Mouse (Mus musculus) spleen, postnatal 36 days (tissue): Measurements from ENCODE around the gene Hscb.
A peak's percentile ranks its signal among the peaks of the same experiment; 100 is the strongest.
"Not testable (repeated sequence)": the region's sequence is repeated elsewhere in the genome, so short reads cannot be mapped to it uniquely, and the experiment has no call there.

Source experiments
- DNase-seq, 2 experiments: peaks; one replicate each; pipeline ENCODE4 v3.0.0; 2022; ENCODE audit warnings: low spot score in 2 of 2, mixed read lengths in 1 of 2

Hscb gene

DNA sequence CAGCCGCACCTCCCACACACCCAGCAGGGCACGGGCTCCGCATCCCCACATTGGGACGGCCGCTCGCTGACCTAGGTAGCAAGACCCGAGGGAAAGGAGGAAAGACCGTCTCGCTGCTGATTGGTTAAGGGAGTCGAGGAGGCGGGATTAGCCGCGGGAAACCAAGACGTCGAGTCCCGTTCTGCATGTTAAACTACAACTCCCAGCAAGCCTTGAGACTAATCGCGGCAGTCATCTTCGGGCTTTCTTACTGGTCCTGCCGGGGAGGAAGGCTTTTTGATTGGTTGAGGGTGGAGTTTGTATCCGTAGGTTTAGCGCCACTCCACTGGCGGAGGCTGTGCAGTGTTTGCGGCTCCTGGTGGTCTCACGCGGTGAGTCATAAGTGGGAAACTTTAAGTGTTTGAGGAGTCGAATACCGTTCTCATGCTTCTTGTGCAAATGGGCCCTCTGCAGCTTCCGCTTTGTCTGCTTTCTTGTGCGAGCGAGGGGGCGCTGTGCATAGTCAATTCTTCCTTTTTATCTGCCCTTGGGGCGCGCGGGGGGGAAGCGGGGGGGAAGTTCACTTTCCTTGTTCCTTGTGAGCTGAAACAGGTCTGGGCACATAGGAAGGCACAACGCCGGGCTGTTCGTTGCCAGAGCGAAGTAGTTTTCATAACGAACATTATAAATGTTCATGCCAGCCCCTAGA lies at the start of gene Hscb, which contains the start of gene Chek2:
TSS of gene Hscb (minus strand) at position 100 of the 688 bp plus-strand sequence.
TSS of gene Chek2 (plus strand) at position 302 of the 688 bp plus-strand sequence.
- peak; percentile 97 to 99 for DNase-seq

DNA sequence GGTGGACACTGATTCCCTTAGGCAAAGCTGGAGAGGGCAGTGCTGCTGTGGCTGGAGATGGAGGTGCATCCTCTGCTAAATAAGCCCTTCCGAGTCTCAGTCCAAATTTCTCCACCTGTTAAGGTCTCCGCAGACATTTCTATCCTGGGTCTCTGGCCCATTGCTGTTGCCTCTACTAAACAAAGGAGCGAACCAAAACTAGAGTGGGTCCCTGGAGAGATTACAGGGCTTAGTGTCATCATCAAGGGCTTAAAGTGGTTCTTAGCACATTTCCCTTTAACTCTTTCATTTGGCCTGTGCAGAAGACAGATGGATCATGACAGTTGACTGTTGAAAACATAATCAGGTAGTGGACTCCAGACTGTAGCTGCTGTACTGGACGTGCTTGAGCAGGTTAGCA lies 49.0 kb upstream of the Hscb start:
- no peak for DNase-seq

DNA sequence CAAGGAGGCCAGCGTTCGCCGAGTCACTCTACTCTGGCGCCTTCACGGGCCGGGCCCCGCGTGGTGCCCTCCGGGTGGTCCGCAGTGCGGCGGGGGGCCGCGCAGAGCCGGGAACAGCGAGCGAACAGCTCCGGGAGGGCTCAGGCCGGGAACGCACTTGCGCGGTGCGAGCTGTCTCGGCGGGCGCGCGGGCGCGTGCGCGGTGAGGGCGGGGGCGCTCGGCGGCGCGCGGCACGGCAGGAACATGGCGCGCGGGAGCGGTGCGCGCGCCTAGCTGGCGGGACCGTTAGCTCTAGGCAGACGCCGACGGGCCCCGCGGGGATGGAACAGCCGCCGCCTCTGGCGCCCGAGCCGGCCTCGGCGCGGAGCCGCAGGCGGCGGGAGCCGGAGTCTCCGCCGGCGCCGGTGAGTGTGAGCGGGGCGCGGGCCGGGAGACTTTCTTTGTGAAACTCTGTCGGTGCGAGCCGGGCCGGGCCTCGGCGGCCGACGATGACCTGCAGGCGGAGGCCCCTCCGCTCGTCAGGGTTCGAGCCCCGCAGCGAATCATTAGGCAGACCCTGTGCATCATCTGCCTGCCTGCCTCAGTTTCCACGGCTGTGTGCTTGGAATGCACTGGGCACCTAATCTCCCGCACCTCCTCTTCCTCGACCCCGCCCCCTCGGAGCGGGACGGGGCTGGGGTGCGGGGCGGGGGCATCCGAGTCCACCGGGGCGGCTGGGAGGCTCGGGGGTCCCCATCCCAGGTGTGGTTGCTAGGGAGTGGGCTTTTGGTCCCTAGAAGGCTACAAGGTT lies 40.2 kb upstream of the Hscb start, which contains the start of gene Ttc28:
TSS of gene Ttc28 (plus strand) at position 220 of the 791 bp plus-strand sequence.
- DNase-seq: peak; percentile 75 to 79

DNA sequence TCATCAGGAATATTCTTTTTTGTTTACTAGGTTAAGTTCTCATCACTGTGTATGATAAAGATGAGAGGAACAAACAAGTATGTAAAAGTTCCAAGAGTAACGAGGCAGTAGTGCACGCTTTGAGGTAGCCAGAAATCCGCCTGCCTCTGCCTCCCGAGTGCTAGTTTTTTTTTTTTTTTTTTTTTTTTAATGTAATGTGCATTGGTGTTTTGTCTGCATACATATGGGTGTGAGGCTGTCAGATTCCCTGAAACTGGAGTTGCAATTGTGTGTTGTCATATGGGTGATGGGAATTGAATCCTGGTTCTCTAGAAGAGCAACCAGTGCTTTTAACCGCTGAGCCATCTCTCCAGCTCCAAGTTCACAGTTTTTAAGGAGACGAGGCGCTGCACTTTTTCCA lies 39.5 kb upstream of the Hscb start:
- DNase-seq: no peak

DNA sequence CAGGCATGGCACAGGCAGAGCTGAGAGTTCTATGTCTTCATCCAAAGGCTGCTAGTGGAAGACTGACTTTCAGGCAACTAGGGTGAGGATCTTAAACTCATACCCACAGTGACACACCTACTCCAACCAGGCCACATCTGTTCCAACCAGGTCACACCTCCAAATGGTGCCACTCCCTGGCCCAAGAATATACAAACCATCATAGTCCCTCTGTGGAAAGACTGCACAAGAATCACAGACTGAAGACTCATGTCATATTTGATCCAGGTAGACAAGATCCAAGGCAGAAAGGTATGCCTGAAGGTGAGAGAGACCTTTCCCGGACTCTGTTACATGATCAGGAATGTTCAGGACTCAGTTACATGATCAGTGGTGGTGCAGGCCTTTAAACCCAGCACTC lies 38.9 kb upstream of the Hscb start:
- not testable (repeated sequence) for DNase-seq

DNA sequence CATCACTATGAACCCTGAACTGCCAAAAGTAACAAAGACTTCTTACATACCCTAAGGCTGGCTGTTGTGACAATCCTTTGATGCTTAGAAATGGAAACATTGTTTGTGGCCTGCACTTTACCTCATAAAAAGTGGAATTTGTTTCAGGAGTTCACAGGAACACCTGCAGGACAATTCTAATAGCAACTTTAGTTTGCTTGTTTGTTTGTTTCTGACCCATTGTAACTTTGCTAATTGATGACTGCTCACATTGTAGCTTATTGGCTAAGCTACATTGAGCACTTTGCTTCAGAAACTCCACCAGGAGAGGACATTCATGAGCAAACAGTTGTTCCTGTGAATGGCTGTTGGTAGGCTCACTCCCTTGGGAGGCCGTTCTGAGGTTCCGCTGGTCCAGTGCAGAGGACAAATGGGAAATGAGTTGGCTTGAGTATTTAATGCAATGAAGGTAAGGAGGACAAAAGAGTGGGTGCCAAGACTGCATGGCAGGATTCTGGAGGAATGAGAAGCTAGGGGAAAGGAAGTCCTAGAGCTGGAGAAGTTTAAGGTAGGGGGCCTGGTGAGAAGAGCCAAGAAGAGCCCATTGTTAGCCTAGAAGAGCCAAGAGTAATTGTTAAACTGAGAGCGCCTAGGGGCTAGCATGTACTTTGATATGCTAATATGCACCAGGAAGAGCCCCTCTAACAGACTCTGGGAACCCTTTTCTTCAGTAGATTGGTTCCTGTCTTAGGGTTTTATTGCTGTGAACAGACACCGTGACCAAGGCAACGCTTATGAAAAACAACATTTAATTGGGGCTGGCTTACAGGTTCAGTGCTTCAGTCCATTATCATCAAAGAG lies 38.3 kb upstream of the Hscb start:
- no peak for DNase-seq

DNA sequence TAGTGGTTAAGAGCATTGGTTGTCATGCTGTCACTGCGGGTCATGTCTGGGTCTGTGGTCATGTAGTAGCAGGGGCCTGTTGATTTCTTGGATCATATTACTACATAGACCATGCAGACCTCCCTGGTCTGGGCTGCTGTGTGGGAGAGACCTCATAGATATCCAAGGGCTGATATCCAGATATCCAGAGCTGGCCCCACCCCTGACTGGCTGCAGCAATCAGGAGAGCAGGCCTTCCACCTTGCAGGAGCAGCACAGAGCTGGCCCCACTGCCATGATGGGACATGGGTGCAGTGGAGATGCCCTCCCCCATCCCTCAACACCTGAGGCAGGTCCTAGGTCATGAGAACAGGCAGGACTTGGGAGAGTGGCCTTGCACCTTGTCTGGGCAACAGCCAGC lies 35.7 kb upstream of the Hscb start:
- DNase-seq: no peak

DNA sequence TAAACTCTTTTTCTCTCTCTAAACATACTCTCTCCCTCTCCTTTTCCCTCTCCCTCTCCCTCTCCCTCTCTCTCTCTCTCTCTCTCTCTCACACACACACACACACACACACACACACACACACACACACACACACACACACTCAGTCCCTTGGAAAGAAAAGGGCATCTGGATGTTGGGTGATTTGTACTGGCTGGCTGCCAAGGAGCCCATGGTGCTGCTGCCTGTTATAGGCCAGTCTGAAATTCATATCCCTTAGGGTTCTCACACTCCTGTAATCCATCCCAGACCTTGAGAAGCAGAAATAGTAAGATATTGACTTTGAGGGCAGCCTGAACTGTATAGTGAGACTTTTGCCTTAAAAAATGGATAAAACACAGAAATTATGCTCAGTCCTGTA lies 35.1 kb upstream of the Hscb start:
- DNase-seq: no peak

DNA sequence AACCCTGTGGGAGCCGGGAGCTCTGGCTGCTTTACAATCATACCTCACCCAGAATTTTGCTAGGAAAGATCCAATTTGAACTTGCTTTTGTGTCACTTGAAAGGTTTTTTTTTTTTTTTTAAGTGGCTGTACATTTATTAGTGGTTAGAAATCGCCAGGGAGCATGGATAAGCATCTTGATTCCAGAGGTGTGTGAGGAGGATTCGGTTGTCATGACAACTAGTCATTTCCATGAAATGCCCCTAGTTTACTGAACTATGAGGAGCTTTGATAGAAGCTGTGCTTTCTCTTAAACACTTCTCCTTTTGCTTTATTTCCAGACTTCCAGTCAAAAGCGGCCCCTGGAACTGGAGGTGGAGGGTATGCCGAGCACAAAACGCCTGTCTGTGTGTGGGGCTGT lies 33.6 kb upstream of the Hscb start:
- DNase-seq: no peak

DNA sequence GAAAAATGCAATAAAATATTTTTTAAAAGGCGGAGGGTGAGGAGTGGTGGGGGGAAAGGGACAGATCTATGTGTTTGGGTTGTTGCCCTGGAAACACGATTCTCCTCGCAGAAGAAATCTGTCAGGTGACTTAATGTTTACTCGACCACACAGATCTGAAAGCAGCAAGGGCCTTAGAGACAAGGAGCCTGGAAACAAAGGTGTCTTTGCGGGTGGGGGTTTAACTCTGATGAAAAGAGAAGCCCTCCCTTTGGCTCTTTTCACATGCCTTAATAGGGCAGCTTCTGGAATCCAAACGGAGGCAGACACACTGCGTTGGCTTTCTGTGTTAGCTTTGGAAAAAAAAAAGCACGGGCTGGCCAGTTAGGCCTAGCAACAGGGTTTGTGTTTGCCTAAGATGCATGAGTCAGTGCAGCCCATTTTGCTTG lies 29.7 kb upstream of the Hscb start:
- DNase-seq: no peak

DNA sequence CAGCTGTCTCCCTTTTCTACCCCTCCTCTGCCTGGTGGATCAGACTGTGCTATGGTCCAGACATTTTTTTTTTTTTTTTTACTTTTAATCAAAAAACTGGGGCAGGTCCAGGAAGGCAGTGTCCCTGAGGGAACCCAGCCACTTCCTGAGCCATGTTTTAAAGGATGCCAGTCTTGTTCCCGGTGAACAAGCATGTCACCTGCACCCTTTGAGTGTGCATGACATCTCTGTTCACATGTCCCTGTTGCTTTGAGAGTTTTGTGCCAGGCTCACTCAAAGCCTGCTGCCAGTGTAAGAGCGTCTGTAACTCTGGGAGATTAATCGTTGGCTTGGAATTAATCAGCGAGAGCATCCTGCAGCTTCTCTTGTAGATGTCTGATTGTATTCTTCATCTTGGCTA lies 28.9 kb upstream of the Hscb start:
- DNase-seq: no peak

DNA sequence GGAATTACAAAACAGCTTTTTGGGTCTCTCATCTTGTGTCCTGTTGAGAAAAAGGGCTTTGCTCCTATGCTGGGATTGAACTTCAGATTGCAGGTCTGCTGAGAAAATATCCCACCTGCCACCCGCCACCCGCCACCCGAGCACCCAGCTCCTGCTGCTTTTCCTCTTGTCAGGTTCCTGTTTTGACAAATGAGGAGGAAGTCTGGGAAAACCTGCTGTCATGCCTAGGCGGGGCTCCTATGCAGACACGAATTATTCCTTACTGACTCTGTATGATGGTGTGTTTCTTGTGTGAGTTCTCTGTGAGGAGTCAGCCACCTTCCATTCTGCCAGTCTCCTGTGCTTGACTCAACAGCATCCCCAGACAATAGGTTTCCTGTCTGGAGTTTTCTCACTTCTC lies 20.9 kb upstream of the Hscb start:
- DNase-seq: no peak

DNA sequence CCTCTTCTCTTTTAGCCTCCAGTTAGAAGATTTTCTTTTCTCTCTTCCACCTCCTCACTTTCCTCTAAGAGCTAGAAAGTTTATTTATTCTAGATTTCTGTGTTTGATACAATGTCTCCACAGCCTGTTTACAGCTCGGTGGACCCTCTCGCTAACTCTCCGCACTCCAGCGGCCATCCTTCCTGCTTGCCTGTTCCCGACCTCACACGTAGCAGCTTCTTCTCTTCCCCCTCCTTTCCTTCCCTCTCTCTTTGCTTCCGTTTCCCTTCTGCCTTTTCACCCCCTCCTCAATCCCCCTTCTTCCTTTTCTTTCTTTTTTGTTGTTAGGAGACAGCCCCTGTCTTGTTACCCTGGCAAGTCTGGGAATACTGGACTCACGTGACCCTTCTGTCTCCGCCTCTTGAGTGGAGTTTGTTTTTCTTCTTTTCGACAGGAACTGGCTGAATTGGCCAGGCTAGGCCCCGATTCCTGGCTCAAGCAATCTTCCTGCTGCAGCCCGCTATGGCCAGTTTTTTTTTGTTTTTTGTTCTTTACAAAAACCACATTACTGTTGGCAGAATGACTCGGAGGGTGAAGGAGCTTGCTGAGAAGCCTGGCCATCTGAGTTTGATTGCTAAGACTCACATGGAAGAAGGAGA lies 19.6 kb upstream of the Hscb start:
- DNase-seq: no peak

DNA sequence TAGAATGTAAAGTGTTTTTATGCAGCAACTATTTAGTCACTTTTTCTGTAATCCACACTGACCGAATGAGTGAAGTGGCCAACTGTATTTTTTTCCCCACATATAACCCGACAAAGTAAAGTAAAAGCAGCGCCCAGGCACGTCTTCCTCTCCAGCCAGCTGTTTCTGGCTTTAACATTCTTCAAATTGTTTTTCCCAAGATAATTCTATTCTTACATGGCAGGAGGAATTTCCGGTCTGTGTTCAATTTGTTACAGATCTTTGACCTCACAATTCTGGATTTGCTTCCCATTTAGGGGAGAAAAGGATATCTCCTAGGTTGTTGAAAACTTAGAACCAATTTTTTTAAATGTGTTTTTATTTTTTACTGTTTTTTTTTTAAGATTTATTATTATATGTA lies 17.5 kb upstream of the Hscb start:
- no peak for DNase-seq

DNA sequence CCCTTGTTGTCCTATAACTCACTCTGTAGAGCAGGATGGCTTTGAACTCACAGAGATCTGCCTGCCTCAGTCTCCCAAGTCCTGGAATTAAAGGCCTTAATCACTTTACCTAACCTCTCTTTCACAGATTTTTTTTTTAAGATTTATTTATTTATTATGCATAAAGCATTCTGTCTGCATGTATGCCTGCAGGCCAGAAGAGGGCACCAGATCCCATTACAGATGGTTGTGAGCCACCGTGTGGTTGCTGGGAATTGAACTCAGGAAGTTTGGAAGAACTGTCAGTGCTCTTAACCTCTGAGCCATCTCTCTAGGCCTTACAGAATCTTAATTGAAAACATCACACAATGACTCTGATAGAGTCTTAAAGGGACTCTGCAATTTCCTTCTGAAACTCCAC lies 13.4 kb upstream of the Hscb start:
- no peak for DNase-seq

DNA sequence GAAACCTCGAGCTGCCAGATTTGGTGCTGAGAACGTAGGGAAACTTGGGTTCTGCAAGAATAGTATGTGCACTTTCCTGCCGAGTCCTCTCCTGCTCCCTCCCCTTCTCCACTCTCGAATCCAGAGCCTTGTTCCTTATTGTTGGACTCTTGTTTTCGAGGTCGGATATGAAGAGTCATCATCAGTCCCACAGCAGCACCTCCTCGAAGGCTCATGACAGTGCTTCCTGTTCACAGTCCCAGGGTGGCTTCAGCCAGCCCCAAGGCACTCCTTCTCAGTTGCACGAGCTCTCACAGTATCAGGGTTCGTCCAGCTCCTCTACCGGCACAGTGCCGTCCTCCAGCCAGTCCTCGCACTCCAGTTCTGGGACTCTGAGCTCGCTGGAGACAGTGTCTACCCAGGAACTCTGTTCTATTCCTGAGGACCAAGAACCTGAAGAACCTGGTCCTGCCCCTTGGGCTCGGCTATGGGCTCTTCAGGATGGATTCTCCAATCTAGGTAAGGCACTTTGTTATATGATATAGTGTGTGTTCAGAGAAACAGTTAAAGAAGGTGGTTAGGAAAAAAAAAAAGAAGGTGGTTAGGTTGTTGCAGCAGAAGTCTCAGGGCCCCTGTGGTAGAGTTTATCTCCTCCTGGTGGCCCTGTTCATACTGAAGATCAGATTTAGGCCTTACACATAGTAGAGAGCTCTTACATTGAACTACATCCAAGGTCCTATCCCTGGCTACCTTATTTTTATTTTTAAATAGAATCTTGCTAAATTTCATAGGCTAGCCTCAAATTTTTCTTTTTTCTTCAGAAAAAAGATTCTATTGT lies 1.7 kb upstream of the Hscb start:
- no peak for DNase-seq

DNA sequence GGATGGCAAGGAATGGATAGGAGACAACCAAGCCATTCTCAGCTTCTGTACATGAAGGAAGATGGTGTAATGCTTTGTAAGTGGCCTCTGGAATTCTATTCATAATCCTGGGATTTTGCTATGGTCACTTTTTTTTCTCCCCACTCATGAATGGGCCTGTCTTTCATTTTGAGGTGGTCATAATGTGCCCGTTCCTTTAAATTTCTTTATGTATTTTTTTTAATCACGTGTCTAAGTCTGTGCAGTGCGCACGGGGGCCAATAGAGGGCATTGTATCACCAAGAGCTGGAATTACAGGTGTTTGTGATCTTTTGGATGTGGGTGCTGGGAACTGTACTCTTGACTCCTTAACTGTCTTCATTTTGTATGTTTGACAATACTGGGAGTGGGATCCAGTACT lies 888 bp upstream of the Hscb start:
- peak; percentile 34 to 69 for DNase-seq

DNA sequence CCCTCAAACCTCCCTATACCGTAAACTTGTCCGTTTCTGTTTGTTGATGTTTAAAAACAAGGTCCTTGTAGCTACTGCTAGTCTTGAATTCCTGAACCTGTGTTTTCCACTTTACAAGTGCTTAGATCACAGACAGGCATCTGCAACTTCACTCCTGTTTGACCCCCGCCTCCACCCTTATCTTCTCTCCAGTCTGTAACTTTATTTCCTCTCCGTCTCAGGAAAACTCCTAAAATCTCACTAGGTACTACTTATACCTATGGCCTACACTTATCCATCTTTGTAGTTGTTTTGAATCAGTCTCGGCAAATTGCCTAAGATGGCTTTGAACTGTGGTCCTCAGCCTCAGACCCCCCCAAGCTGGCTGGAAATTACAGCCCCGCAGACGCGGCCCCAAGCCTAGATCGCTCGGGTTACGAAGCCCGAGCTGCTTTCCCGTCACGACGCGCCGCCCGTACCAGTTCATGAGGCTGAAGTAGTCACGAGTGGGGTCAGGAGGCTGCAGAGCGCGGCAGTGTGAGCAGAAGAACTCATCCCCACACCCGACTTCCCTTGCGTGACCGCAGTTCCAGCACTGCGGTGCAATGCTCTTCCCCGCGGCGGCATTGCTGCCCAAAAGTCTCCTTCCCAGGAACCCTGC lies 419 bp downstream of the Hscb start:
- DNase-seq: peak; percentile 16 to 54

DNA sequence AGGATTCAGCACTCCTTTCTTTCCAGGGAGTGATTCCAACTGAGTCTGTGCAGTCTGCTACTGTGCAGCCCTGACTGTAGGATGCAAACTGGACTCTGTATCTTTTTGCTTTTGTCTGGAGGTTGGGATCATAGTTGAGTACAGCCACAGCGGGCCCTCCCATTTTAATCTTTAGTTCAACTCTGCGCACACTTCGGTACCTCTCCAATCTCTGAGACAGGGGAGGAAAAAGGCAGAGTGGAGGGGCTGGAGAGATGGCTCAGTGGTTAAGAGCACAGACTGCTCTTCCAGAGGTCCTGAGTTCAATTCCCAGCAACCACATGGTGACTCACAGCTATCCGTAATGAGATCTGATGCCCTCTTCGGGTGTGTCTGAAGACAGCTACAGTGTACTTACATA lies 1.6 kb downstream of the Hscb start:
- peak in 1 of 2 experiments; percentile 8 for DNase-seq

DNA sequence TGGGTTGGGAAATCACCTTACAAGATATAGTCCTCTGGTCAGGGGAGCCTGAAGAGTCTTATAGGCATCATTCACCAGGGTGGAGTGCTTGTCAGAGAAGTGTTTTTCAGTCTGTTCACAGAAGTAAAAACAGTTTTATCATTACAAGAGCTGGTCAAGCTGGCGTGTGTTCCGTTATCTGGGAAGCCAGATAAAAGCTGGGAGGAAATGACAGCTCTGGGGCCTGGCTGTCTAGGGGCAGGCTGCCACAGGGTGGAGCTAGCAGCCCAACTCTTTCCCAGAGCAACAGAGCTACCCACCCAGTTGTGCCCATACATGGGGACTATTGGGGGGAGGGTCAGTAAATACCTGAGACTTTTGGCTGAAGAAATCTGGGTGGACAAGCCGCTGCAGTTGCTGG lies 3.6 kb downstream of the Hscb start:
- DNase-seq: peak; percentile 55 to 76
